Mouse (Mus musculus): ENCODE measurements around the gene Gjd3.

DNA sequence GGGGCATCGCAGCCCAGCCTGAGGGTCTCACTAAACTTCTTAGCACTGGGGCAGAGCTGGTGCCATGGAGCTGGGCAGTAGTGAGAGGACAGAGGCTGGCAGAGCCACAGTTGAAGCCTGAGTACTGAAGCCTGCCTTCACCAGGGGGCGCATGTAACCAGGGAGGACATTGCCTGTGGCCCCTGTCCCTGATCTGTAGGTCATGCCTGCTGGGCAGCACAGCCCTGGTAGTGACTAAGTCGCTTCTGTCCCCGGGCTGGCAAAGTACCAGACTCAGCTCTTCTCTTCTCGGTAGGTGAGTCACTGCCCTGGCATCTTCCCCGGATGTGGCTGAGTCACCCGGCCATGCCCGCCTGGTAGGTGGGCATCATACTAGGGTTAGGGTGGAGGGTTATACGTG lies 49.7 kb downstream of the Gjd3 start:
- peak; percentile 83 for TF ChIP-seq CTCF (IDR thresholded peaks at IDR 0.05; ENCODE audit: insufficient read depth, low read length)
- no peak for TF ChIP-seq POLR2A (IDR thresholded peaks at IDR 0.05; ENCODE audit: borderline replicate concordance, extremely low read depth, low read depth, low read length)

All from lung, adult 2 months (tissue).